Mouse (Mus musculus): ENCODE measurements around the gene Tecpr2.
A peak's percentile ranks its signal among the peaks of the same experiment; 100 is the strongest.

- TF ChIP-seq MAX (IDR thresholded peaks at IDR 0.05; ENCODE audit: low read length) (no peak), POLR2AphosphoS5 (IDR thresholded peaks at IDR 0.05; ENCODE audit: borderline replicate concordance, low read depth, low read length) (no peak), POLR2A (IDR thresholded peaks at IDR 0.05; ENCODE audit: control insufficient read depth in 1 of 2, insufficient read depth in 1 of 2, low read depth in 1 of 2, low read length in 2 of 2, poor library complexity in 1 of 2) (no peak), GATA1 (IDR thresholded peaks at IDR 0.05; ENCODE audit: low read depth, low read length) (no peak), EP300 (IDR thresholded peaks at IDR 0.05; ENCODE audit: low read depth in 1 of 2, low read length in 2 of 2) (0 out of 4 replicates have a peak, but pooled peaks of 1 of the 2 experiments have one; percentile 4)
Measured at GRCm38 (mm10) chr12:110952628-110953385, 63.7 kb downstream of the Tecpr2 start.

Measured in MEL (cell line).